Mouse (Mus musculus) CD8-positive naive resting alpha-beta T cell, adult 2 months (primary cell): ENCODE measurements around the gene Myof.

Experiments used
- DNase-seq, 2 experiments: peaks; one replicate each; pipeline ENCODE4 v3.0.0; 2022; ENCODE audit warnings: low read depth in 2 of 2, low spot score in 2 of 2

Myof gene

DNA sequence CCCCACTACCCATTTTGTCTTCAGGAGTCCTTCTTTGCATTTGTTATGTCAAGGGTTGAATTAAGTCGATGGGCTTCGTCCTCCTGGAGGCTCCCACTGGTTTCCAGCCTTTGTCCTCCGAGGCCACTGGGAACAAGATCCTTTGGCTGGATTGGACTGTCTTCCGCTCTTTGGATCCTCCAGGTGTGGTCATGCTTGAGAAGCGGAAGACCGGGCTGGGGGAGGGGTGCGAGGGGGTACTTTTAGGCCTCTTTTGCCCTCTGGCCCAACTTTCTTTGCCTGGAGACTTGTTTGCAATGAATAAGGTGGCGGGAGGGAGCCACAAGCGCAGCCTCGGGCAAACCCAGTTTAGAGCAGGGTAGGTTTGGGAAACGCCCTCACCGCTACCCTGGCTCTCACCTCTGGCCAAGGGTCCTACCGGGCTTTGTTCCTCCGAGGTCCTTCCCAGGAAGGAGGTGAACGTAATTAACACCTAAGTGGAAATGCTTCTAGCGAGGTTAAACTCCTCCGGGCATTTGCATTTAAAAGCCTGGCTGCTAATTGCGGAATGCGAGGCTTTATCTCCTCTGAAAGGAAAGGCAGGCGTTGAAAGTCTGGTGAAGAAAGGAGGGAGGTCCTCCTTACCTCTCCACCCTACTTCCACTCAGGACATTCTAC, 165.7 kb downstream of the Myof start:
- DNase-seq = no peak

DNA sequence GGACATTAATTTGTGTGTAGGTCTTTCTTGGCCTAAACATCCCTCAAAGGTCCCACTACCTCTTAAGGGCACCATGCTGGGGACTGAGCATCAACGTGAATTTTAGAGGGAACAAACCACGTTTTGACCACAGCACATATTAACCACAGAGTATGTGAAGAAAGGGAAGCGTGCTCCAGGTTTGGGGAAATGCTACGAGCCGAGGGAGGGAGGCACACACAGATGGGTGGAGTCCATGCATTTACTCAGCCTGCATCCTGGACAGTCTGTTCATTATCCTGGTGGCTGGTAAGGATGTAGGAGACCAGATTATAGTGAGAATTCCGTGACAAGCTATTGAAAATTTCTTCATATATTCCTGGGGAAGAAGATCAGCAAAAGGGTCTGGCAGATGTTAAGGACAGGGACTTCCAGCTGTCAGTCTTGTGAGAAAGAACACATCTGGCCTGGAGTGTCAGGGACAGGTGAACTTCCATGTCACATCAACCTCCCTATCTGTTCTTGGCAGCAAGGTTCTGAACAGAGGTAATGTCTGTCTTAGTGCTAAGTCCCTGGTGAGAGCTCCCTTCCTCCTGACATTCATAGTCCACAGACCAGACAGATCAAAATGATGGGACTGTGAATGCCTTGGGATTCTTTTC, 166.7 kb downstream of the Myof start:
- no peak for DNase-seq

DNA sequence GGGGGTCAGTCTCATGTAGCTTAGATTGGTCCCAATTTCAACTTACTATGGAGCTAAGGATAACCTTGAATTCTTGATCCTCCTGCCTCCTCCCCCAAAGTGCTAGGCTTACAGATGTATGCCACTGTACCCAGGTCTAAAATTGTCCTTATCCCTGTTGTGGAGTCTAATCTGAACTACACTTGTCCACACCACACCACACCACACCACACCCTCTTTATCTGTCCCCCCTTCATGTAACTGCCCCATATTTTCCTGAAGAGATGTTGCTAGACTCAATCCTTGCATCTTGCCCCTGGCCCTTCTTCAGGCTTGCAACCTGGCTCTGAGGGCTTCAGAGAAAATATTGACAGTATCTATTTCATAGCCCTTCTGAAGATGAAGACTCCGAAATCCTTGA, 169.9 kb downstream of the Myof start:
- DNase-seq = no peak

GRCm38 (mm10) chr19:37867592-37867991, 175.8 kb downstream of the Myof start:
- DNase-seq = no peak

- DNase-seq = no peak
These were observed 176.4 kb downstream of the Myof start for GRCm38 (mm10) chr19:37866994-37867393.

GRCm38 (mm10) chr19:37861171-37861570, 182.2 kb downstream of the Myof start:
- no peak for DNase-seq

DNA sequence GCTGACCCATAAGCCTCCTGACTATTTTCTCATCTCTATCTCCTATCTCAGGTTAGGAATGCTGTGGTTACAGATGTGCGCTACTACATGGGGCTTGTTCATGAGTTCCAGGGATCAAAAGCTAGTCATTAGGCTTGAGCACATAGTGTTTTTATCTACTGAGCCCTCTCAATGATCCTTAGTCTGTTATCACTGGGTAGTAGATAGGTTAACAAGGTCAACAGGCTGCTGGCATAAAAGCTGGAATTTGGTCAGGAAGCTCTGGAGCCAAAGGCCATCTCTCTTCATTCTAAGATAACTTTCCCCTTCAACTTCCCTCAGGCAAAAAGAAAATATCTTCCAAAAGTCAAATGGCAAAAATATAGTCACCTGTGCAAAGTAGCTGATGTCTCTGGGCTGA, 183.1 kb downstream of the Myof start:
- no peak for DNase-seq

GRCm38 (mm10) chr19:37858406-37859081, 184.8 kb downstream of the Myof start:
- no peak for DNase-seq

DNA sequence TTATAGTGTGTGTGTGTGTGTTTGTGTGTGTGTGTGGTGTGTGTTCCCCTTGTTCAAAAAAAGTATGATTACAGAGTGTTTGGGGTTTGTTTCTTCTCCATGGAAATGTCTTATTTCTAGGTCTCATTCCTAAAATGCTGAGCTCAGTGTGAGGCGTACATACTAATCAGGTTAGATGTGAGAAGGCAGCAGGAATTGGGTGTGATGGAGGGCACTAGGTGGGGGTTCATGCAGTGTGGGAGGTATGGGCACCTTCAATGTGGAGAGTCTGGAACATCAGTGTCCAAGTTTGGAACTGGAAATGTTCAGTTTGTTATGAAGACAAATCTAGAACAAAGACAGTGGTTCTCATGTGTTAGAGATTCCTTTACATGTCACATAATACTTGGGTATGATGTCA, 191.3 kb downstream of the Myof start:
- no peak for DNase-seq

- DNase-seq = no peak
These were observed 191.8 kb downstream of the Myof start for GRCm38 (mm10) chr19:37851590-37852038.
